Comparison of ENCODE assay signal across 10 mouse cellular contexts in the genomic region with DNA sequence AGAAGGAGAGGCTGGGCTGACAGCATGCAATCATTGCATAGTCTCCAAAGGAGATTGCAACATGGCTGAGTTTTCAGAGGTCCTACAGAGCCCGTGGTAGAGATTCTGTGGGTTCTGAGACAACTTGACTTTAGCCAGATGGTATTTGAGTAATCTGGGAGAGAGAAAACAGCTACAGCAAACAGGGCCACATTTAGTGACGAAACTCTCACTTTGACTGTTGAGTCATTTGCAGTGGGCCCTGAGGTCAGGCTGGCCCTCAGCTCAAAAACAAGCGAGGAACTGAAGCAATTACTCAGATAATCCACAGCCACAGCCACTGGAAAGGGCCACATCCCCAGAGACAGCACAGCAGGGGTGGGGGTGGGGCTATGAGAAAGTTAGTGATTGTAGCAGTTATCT.
DNase-seq lines count a peak whose midpoint lies in the region; ATAC-seq and TF ChIP-seq lines count a peak whose summit lies in the region.
"Had no signal": no experiment of that assay in that cellular context is flagged by ENCODE, and none has a peak within 500 bp of the region (broad histone marks: within the 10 kb centered on the region; RNA-seq: fewer than 3 reads in every experiment).

No protein-coding gene starts in this region.

- peak; percentile 69 for DNase-seq in 3134 (ENCODE audit: extremely low read depth, insufficient read length, low spot score)
- DNase-seq in CD4-positive helper T cell, adult 2 months (ENCODE audit: low read depth, low spot score), result peak; percentile 35
- peak; percentile 72 to 76 for DNase-seq in heart, adult 18-20 months
- DNase-seq in liver, embryonic 13.5 days, result no peak
- no peak for DNase-seq in urinary bladder, postnatal 4 days (ENCODE audit: low spot score in 2 of 2)
- DNase-seq in spleen, adult 18-20 months, result no peak
- no peak for DNase-seq in forebrain, postnatal 0 days

- no peak for TF ChIP-seq CTCF in forebrain, postnatal 0 days (IDR thresholded peaks at IDR 0.05; ENCODE audit: low read depth)

- no peak overlapping the region for H3K4me3 ChIP-seq in liver, embryonic 13.5 days (replicated peaks)
- H3K4me3 ChIP-seq in forebrain, embryonic 15.5 days, result no peak overlapping the region
- no peak overlapping the region for H3K4me3 ChIP-seq in forebrain, postnatal 0 days (ENCODE audit: low read depth, low read length)
- H3K4me3 ChIP-seq: limb, embryonic 15.5 days had no signal

- H3K9me3 ChIP-seq in liver, embryonic 13.5 days (replicated peaks), result no peaks in the 10 kb centered on the region
- no peaks in the 10 kb centered on the region for H3K9me3 ChIP-seq in forebrain, embryonic 15.5 days
- no peaks in the 10 kb centered on the region for H3K9me3 ChIP-seq in forebrain, postnatal 0 days (ENCODE audit: low read length)
- H3K9me3 ChIP-seq: limb, embryonic 15.5 days had no signal

- peak overlapping the region; percentile 5; the same call in 1 of the 2 replicates for H3K4me2 ChIP-seq in liver, embryonic 13.5 days
- no peak overlapping the region for H3K4me2 ChIP-seq in forebrain, embryonic 15.5 days (replicated peaks)
- no peak overlapping the region for H3K4me2 ChIP-seq in forebrain, postnatal 0 days (ENCODE audit: low read depth)
- H3K4me2 ChIP-seq: limb, embryonic 15.5 days had no signal

- H3K9ac ChIP-seq in liver, embryonic 13.5 days, result no peak overlapping the region
- no peak overlapping the region for H3K9ac ChIP-seq in forebrain, embryonic 15.5 days (replicated peaks)
- no peak overlapping the region for H3K9ac ChIP-seq in forebrain, postnatal 0 days
- H3K9ac ChIP-seq: limb, embryonic 15.5 days had no signal

- H3K4me1 ChIP-seq in liver, embryonic 13.5 days (replicated peaks), result peaks cover 36% of the 10 kb centered on the region
- peaks cover 19% of the 10 kb centered on the region for H3K4me1 ChIP-seq in forebrain, embryonic 15.5 days
- peaks cover 8% of the 10 kb centered on the region; the same call in 1 of the 2 replicates for H3K4me1 ChIP-seq in forebrain, postnatal 0 days (ENCODE audit: insufficient read depth)

- H3K27me3 ChIP-seq in liver, embryonic 13.5 days, result peaks cover 19% of the 10 kb centered on the region
- no peaks in the 10 kb centered on the region for H3K27me3 ChIP-seq in forebrain, embryonic 15.5 days
- H3K27me3 ChIP-seq in forebrain, postnatal 0 days (ENCODE audit: insufficient read depth, low read length), result no peaks in the 10 kb centered on the region
- H3K27me3 ChIP-seq: limb, embryonic 15.5 days had no signal

- no peaks in the 10 kb centered on the region for H3K36me3 ChIP-seq in liver, embryonic 13.5 days
- no peaks in the 10 kb centered on the region for H3K36me3 ChIP-seq in forebrain, embryonic 15.5 days
- H3K36me3 ChIP-seq in forebrain, postnatal 0 days (ENCODE audit: insufficient read depth), result no peaks in the 10 kb centered on the region
- H3K36me3 ChIP-seq: limb, embryonic 15.5 days had no signal

- no peak for ATAC-seq in liver, embryonic 13.5 days (ENCODE audit: low read depth)
- no peak for ATAC-seq in forebrain, embryonic 15.5 days (replicated peaks)
- ATAC-seq in forebrain, postnatal 0 days, result no peak
- ATAC-seq: forebrain, embryonic 16.5 days had no signal

- WGBS in liver, embryonic 13.5 days (ENCODE audit: insufficient replicate concordance), result 15% methylated on average over 3 of the region's 3 CpGs
- WGBS in forebrain, embryonic 15.5 days, result 45% methylated on average over 3 of the region's 3 CpGs
- WGBS in forebrain, postnatal 0 days, result 54% methylated on average over 3 of the region's 3 CpGs

- peak overlapping the region; percentile 39 for H3K27ac ChIP-seq in liver, embryonic 13.5 days
- no peak overlapping the region for H3K27ac ChIP-seq in forebrain, embryonic 15.5 days (replicated peaks)
- H3K27ac ChIP-seq in forebrain, postnatal 0 days (ENCODE audit: low read depth, low read length), result no peak overlapping the region
- H3K27ac ChIP-seq: limb, embryonic 15.5 days had no signal

Comparison
In these comparisons a context has a peak if more than half of its experiments do, and no peak if none do; other contexts are left out.
1. DNase-seq: peak in 3134 (single experiment), CD4-positive helper T cell, adult 2 months (single experiment) and heart, adult 18-20 months (2 of 2); none in liver, embryonic 13.5 days (single experiment), urinary bladder, postnatal 4 days (0 of 2), spleen, adult 18-20 months (0 of 2) and forebrain, postnatal 0 days (single experiment).